In the genomic region with DNA sequence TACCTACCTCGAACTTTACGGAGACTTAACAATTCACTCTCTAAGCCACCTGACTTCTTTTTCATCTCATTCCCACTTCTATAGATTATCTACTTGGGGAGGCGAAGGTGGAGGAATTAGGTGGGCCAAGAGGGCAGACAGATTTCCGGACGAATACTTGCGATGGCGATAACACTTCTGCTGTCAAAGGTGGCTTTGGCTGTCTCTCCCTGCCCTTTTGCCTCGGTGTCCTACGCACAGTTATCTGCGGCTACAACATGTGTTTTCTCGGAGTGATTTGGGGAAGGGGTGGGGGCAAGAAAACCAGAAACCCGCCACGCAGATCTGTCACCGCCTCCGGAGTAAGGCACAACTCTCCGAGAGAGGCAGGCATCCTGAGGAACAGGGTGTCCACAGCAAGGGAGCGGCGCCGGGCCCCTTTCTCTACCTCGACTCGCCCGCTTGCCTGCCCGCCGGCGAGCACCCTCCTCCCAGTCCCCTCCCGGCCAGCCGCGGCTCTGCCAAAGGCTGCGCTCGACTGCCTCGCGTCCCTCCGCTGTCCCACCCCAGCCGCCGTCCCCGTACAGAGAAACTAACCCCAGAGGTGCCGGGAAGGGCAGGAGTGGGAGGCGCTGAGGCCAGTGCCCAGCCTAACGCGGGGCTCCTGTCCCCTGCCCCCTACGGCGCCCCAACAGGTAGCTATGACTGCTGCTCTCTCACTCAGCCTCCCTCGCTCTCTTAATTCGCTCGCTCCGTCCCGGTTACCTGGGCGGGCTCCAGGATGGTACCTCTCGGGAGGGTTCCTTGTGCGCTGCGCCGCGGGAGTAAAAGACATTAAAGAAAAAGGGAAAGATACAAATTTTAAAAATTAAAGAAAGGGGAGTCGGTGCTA, we compare ENCODE assay signal across 8 mouse cellular contexts. TPM values are rescaled to one million over a fixed set of nuclear protein-coding genes. Genes with fewer than 3 reads are reported as not detected.
DNase-seq lines count a peak whose midpoint lies in the region; ATAC-seq and TF ChIP-seq lines count a peak whose summit lies in the region.

No protein-coding gene starts in this region.

- H3K27ac ChIP-seq in embryonic fibroblast, embryonic 13.5 days (ENCODE audit: insufficient read depth, low read length), result no peak overlapping the region
- peak overlapping the region; percentile 92 for H3K27ac ChIP-seq in heart, embryonic 10.5 days
- peak overlapping the region; percentile 18 for H3K27ac ChIP-seq in kidney, adult 2 months (ENCODE audit: insufficient read depth, low read depth, low read length)
- no peak overlapping the region for H3K27ac ChIP-seq in liver, embryonic 15.5 days (replicated peaks)
- peak overlapping the region; percentile 79 for H3K27ac ChIP-seq in neural tube, embryonic 13.5 days (replicated peaks)

- DNase-seq in spleen, adult 12 weeks (ENCODE audit: low spot score), result peak; percentile 26
- no peak for DNase-seq in spleen, postnatal 36 days (ENCODE audit: low spot score in 2 of 2)
- DNase-seq in heart, embryonic 10.5 days (ENCODE audit: low spot score), result peak; percentile 79
- peak; percentile 59 for DNase-seq in kidney, adult 2 months
- DNase-seq in urinary bladder, postnatal 14 days (ENCODE audit: low spot score), result peak; percentile 55

- H3K4me1 ChIP-seq in embryonic fibroblast, embryonic 13.5 days (ENCODE audit: control insufficient read depth, insufficient read depth, low read length), result peaks cover 3% of the 10 kb centered on the region; the same call in 1 of the 2 replicates
- H3K4me1 ChIP-seq in heart, embryonic 10.5 days, result peaks cover 35% of the 10 kb centered on the region
- no peaks in the 10 kb centered on the region for H3K4me1 ChIP-seq in kidney, adult 2 months (ENCODE audit: control insufficient read depth, insufficient read depth, low read length)
- peaks cover 42% of the 10 kb centered on the region for H3K4me1 ChIP-seq in liver, embryonic 15.5 days (replicated peaks)
- H3K4me1 ChIP-seq in neural tube, embryonic 13.5 days (replicated peaks), result peaks cover 62% of the 10 kb centered on the region

- WGBS in heart, embryonic 10.5 days, result 0% methylated on average over 54 of the region's 54 CpGs
- WGBS in kidney, adult 2 months, result under 1% methylated on average over 54 of the region's 54 CpGs
- whole genome bisulfite sequencing in liver, embryonic 15.5 days (ENCODE audit: insufficient replicate concordance), result under 1% methylated on average over 54 of the region's 54 CpGs
- under 1% methylated on average over 54 of the region's 54 CpGs for WGBS in neural tube, embryonic 13.5 days

- H3K36me3 ChIP-seq in heart, embryonic 10.5 days, result no peaks in the 10 kb centered on the region
- no peaks in the 10 kb centered on the region for H3K36me3 ChIP-seq in kidney, adult 2 months (ENCODE audit: control insufficient read depth, insufficient read depth, low read length)
- H3K36me3 ChIP-seq in liver, embryonic 15.5 days (replicated peaks), result no peaks in the 10 kb centered on the region
- H3K36me3 ChIP-seq in neural tube, embryonic 13.5 days, result no peaks in the 10 kb centered on the region

- no peaks in the 10 kb centered on the region for H3K9me3 ChIP-seq in heart, embryonic 10.5 days
- no peaks in the 10 kb centered on the region for H3K9me3 ChIP-seq in liver, embryonic 15.5 days (replicated peaks)
- H3K9me3 ChIP-seq in neural tube, embryonic 13.5 days, result no peaks in the 10 kb centered on the region

- ATAC-seq in liver, embryonic 15.5 days (ENCODE audit: insufficient read depth), result no peak
- peak; percentile 44 for ATAC-seq in neural tube, embryonic 13.5 days (ENCODE audit: low read depth)

- H3K4me2 ChIP-seq in liver, embryonic 15.5 days, result peak overlapping the region; percentile 96
- H3K4me2 ChIP-seq in neural tube, embryonic 13.5 days, result peak overlapping the region; percentile 100

- peaks cover 43% of the 10 kb centered on the region for H3K27me3 ChIP-seq in heart, embryonic 10.5 days (ENCODE audit: insufficient read depth, poor library complexity, severe bottlenecking)
- no peaks in the 10 kb centered on the region for H3K27me3 ChIP-seq in kidney, adult 2 months (replicated peaks; ENCODE audit: control insufficient read depth, insufficient read depth, low read length)
- H3K27me3 ChIP-seq in liver, embryonic 15.5 days, result peaks cover 91% of the 10 kb centered on the region
- peaks cover 67% of the 10 kb centered on the region for H3K27me3 ChIP-seq in neural tube, embryonic 13.5 days

- TF ChIP-seq CTCF in embryonic fibroblast, embryonic 13.5 days (IDR thresholded peaks at IDR 0.05; ENCODE audit: borderline replicate concordance, insufficient read depth, low read length), result no peak
- no peak for TF ChIP-seq CTCF in kidney, adult 2 months (conservative IDR thresholded peaks at IDR 0.05; ENCODE audit: insufficient read depth, insufficient read length, low read depth, low read length)

- H3K4me3 ChIP-seq in embryonic fibroblast, embryonic 13.5 days (ENCODE audit: insufficient read depth, low read length), result peak overlapping the region; percentile 58
- peak overlapping the region; percentile 65 for H3K4me3 ChIP-seq in heart, embryonic 10.5 days
- H3K4me3 ChIP-seq in kidney, adult 2 months (ENCODE audit: insufficient read depth, low read depth, low read length), result peak overlapping the region; percentile 46
- peak overlapping the region; percentile 65 for H3K4me3 ChIP-seq in liver, embryonic 15.5 days (replicated peaks)
- H3K4me3 ChIP-seq in neural tube, embryonic 13.5 days, result peak overlapping the region; percentile 67

- TF ChIP-seq POLR2A in embryonic fibroblast, embryonic 13.5 days (IDR thresholded peaks at IDR 0.05; ENCODE audit: low read depth, low read length), result no peak
- no peak for TF ChIP-seq POLR2A in kidney, adult 2 months (IDR thresholded peaks at IDR 0.05; ENCODE audit: low read depth, low read length)

- H3K9ac ChIP-seq in liver, embryonic 15.5 days, result 0 out of 2 replicates have a peak overlapping the region, but pooled peaks have one; percentile 30
- peak overlapping the region; percentile 80 for H3K9ac ChIP-seq in neural tube, embryonic 13.5 days

RNA-seq across cellular contexts. Expression of a gene that starts 5.0 kb away (rescaled TPM):
- polyA plus RNA-seq in embryonic fibroblast, embryonic 13.5 days (2011; ENCODE audit: insufficient read length, low read depth, missing spikeins), result 2.1 and 2.9 TPM in 2 replicates
- 30.9 and 32.7 TPM in 2 replicates for polyA plus RNA-seq in heart, embryonic 10.5 days (2016; fragmentation: Nextera tagmentation; extraction: Ambion mirVana)
- polyA plus RNA-seq in kidney, adult 2 months (2012; rRNA removed), result 33.0 and 37.1 TPM in 2 replicates
- 84.4 and 95.6 TPM in 2 replicates for polyA plus RNA-seq in liver, embryonic 15.5 days (2015; fragmentation: Nextera tagmentation; extraction: Ambion mirVana)
- 46.1 and 50.7 TPM in 2 replicates for polyA plus RNA-seq in neural tube, embryonic 13.5 days (2015; fragmentation: Nextera tagmentation; extraction: Ambion mirVana)

RNA-seq across cellular contexts. Expression of a gene that starts 5.6 kb away (rescaled TPM):
- polyA plus RNA-seq in embryonic fibroblast, embryonic 13.5 days (2011; ENCODE audit: insufficient read length, low read depth, missing spikeins), result 145 and 156 TPM in 2 replicates
- polyA plus RNA-seq in heart, embryonic 10.5 days (2016; fragmentation: Nextera tagmentation; extraction: Ambion mirVana), result 208 and 252 TPM in 2 replicates
- polyA plus RNA-seq in kidney, adult 2 months (2012; rRNA removed), result 43.8 and 53.3 TPM in 2 replicates
- polyA plus RNA-seq in liver, embryonic 15.5 days (2015; fragmentation: Nextera tagmentation; extraction: Ambion mirVana), result 88.2 and 94.2 TPM in 2 replicates
- polyA plus RNA-seq in neural tube, embryonic 13.5 days (2015; fragmentation: Nextera tagmentation; extraction: Ambion mirVana), result 324 and 338 TPM in 2 replicates

RNA-seq across cellular contexts. Expression of a gene that starts 50.8 kb away (rescaled TPM):
- 0.98 TPM in 1 of 2 replicates, not detected in the other for polyA plus RNA-seq in embryonic fibroblast, embryonic 13.5 days (2011; ENCODE audit: insufficient read length, low read depth, missing spikeins)
- 0.55 and 0.85 TPM in 2 replicates for polyA plus RNA-seq in heart, embryonic 10.5 days (2016; fragmentation: Nextera tagmentation; extraction: Ambion mirVana)
- polyA plus RNA-seq in kidney, adult 2 months (2012; rRNA removed), result 0.86 and 1.2 TPM in 2 replicates
- 0.58 and 0.75 TPM in 2 replicates for polyA plus RNA-seq in liver, embryonic 15.5 days (2015; fragmentation: Nextera tagmentation; extraction: Ambion mirVana)
- polyA plus RNA-seq in neural tube, embryonic 13.5 days (2015; fragmentation: Nextera tagmentation; extraction: Ambion mirVana), result 1.5 TPM in 2 replicates

Comparison
In these comparisons a context has a peak if more than half of its experiments do, and no peak if none do; other contexts are left out.
1. DNase-seq: peak in spleen, adult 12 weeks (single experiment), heart, embryonic 10.5 days (single experiment), kidney, adult 2 months (single experiment) and urinary bladder, postnatal 14 days (single experiment); none in spleen, postnatal 36 days (0 of 2).
2. H3K27ac ChIP-seq: peak in heart, embryonic 10.5 days (single experiment), kidney, adult 2 months (single experiment) and neural tube, embryonic 13.5 days (single experiment); none in embryonic fibroblast, embryonic 13.5 days (single experiment) and liver, embryonic 15.5 days (single experiment).
3. Peak in every context shown above with its lines, with median percentiles within 50 percentile points of each other: H3K4me3 ChIP-seq.